ENCODE assay signal across 8 mouse cellular contexts in the genomic region with DNA sequence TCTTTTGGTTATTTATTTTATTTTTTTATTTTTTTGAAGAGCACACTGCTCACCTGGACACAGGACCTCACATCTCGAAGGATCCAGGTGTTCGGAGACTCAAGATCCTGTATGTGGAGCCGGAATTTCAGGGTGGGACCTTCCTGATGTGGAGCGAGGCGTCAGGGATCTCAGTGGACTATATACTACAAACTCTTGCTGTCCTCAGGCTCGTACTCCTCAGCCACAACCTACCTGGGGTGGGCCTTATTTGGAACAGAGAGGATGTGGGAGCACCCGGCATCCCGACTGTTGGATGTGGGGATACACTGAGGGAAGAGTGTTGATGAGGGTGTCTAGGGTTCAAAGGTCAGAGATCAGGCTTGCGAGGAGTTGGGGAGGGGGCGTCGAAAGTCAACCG. TPM values are rescaled to one million over a fixed set of nuclear protein-coding genes. Genes with fewer than 3 reads are reported as not detected.
DNase-seq lines count a peak whose midpoint lies in the region; ATAC-seq and TF ChIP-seq lines count a peak whose summit lies in the region.
"Not testable (repeated sequence)": the region's sequence is repeated elsewhere in the genome, so short reads cannot be mapped to it uniquely, and the experiment has no call there.

No protein-coding gene starts in this region.

- H3K27ac ChIP-seq in embryonic facial prominence, embryonic 10.5 days (replicated peaks); forebrain, embryonic 13.5 days; heart, embryonic 15.5 days; limb, embryonic 11.5 days (replicated peaks; ENCODE audit: low read depth, low read length); lung, embryonic 14.5 days (ENCODE audit: low read depth); midbrain, embryonic 15.5 days; stomach, embryonic 15.5 days: not testable (repeated sequence)

- peaks cover 37% of the 10 kb centered on the region for H3K36me3 ChIP-seq in embryonic facial prominence, embryonic 10.5 days (replicated peaks)
- peaks cover 26% of the 10 kb centered on the region for H3K36me3 ChIP-seq in forebrain, embryonic 13.5 days (ENCODE audit: poor library complexity, severe bottlenecking)
- peaks cover 14% of the 10 kb centered on the region; the same call in 1 of the 2 replicates for H3K36me3 ChIP-seq in heart, embryonic 15.5 days
- not testable (repeated sequence) for H3K36me3 ChIP-seq in limb, embryonic 11.5 days (ENCODE audit: control insufficient read depth, insufficient read depth, low read length); midbrain, embryonic 15.5 days (replicated peaks); stomach, embryonic 15.5 days
- H3K36me3 ChIP-seq in lung, embryonic 14.5 days (ENCODE audit: insufficient read depth): peaks cover 16% of the 10 kb centered on the region; the same call in 1 of the 2 replicates

- peaks cover 27% of the 10 kb centered on the region for H3K4me1 ChIP-seq in embryonic facial prominence, embryonic 10.5 days
- peaks cover 24% of the 10 kb centered on the region for H3K4me1 ChIP-seq in forebrain, embryonic 13.5 days
- H3K4me1 ChIP-seq in heart, embryonic 15.5 days (replicated peaks): peaks cover 21% of the 10 kb centered on the region
- not testable (repeated sequence) for H3K4me1 ChIP-seq in limb, embryonic 11.5 days (ENCODE audit: control insufficient read depth, insufficient read depth, low read length); lung, embryonic 14.5 days (ENCODE audit: insufficient read depth)
- H3K4me1 ChIP-seq in midbrain, embryonic 15.5 days: peaks cover 28% of the 10 kb centered on the region
- peaks cover 10% of the 10 kb centered on the region; the same call in 1 of the 2 replicates for H3K4me1 ChIP-seq in stomach, embryonic 15.5 days

- not testable (repeated sequence) for H3K9me3 ChIP-seq in embryonic facial prominence, embryonic 10.5 days; forebrain, embryonic 13.5 days (replicated peaks); heart, embryonic 15.5 days (replicated peaks); limb, embryonic 11.5 days (ENCODE audit: control insufficient read depth, low read length); lung, embryonic 14.5 days (ENCODE audit: low read depth, low read length); midbrain, embryonic 15.5 days; stomach, embryonic 15.5 days

- WGBS in embryonic facial prominence, embryonic 10.5 days: no CpG with 5 or more reads among the region's 12 CpGs
- no CpG with 5 or more reads among the region's 12 CpGs for WGBS in forebrain, embryonic 13.5 days
- WGBS in heart, embryonic 15.5 days: no CpG with 5 or more reads among the region's 12 CpGs
- no CpG with 5 or more reads among the region's 12 CpGs for WGBS in limb, embryonic 11.5 days
- no CpG with 5 or more reads among the region's 12 CpGs for WGBS in lung, embryonic 14.5 days
- no CpG with 5 or more reads among the region's 12 CpGs for WGBS in midbrain, embryonic 15.5 days
- WGBS in stomach, embryonic 15.5 days: no CpG with 5 or more reads among the region's 12 CpGs

- not testable (repeated sequence) for H3K9ac ChIP-seq in forebrain, embryonic 13.5 days; heart, embryonic 15.5 days; limb, embryonic 11.5 days (ENCODE audit: low read length); lung, embryonic 14.5 days; midbrain, embryonic 15.5 days; stomach, embryonic 15.5 days

- ATAC-seq in forebrain, embryonic 13.5 days: peak; percentile 66
- ATAC-seq in heart, embryonic 15.5 days (replicated peaks; ENCODE audit: insufficient number of reproducible peaks, insufficient read depth, low FRiP score, low read depth): peak; percentile 39
- ATAC-seq in inflammation-experienced regulatory T-cells, adult 6 months: peak; percentile 1
- peak; percentile 22; the same call in 1 of the 2 replicates for ATAC-seq in limb, embryonic 11.5 days (ENCODE audit: insufficient number of reproducible peaks, low FRiP score, low TSS enrichment, low read depth)
- peak; percentile 60 for ATAC-seq in lung, embryonic 14.5 days (ENCODE audit: insufficient read depth)
- peak; percentile 76 for ATAC-seq in midbrain, embryonic 15.5 days (replicated peaks)
- peak; percentile 53 for ATAC-seq in stomach, embryonic 15.5 days (ENCODE audit: insufficient read depth, low FRiP score, low read depth)

- not testable (repeated sequence) for H3K27me3 ChIP-seq in embryonic facial prominence, embryonic 10.5 days (replicated peaks; ENCODE audit: low read depth, poor library complexity, severe bottlenecking); forebrain, embryonic 13.5 days; heart, embryonic 15.5 days; limb, embryonic 11.5 days (ENCODE audit: control insufficient read depth, insufficient read depth, low read length); lung, embryonic 14.5 days (ENCODE audit: insufficient read depth, low read length); midbrain, embryonic 15.5 days (replicated peaks); stomach, embryonic 15.5 days (replicated peaks)

- not testable (repeated sequence) for TF ChIP-seq CTCF in lung, embryonic 14.5 days (IDR thresholded peaks at IDR 0.05; ENCODE audit: low read depth)

- H3K4me3 ChIP-seq in embryonic facial prominence, embryonic 10.5 days: peak overlapping the region; percentile 78
- peak overlapping the region; percentile 72 for H3K4me3 ChIP-seq in forebrain, embryonic 13.5 days
- H3K4me3 ChIP-seq in heart, embryonic 15.5 days: peak overlapping the region; percentile 74
- not testable (repeated sequence) for H3K4me3 ChIP-seq in limb, embryonic 11.5 days (ENCODE audit: low read depth, low read length)
- H3K4me3 ChIP-seq in lung, embryonic 14.5 days (ENCODE audit: low read depth, low read length): peak overlapping the region; percentile 61
- peak overlapping the region; percentile 69 for H3K4me3 ChIP-seq in midbrain, embryonic 15.5 days
- H3K4me3 ChIP-seq in stomach, embryonic 15.5 days (replicated peaks): peak overlapping the region; percentile 65; the same call in 1 of the 2 replicates

- not testable (repeated sequence) for H3K4me2 ChIP-seq in forebrain, embryonic 13.5 days; heart, embryonic 15.5 days; limb, embryonic 11.5 days (ENCODE audit: low read depth, severe bottlenecking); lung, embryonic 14.5 days; midbrain, embryonic 15.5 days; stomach, embryonic 15.5 days

- DNase-seq in embryonic facial prominence, embryonic 10.5 days (ENCODE audit: low spot score); limb, embryonic 11.5 days (ENCODE audit: low spot score); lung, embryonic 14.5 days: not testable (repeated sequence)

RNA-seq across cellular contexts. Expression of a gene that starts 0.2 kb away (rescaled TPM):
- polyA plus RNA-seq in embryonic facial prominence, embryonic 10.5 days (2016; fragmentation: Nextera tagmentation; extraction: Ambion mirVana): 14.0 and 14.5 TPM in 2 replicates
- 29.6 and 30.8 TPM in 2 replicates for polyA plus RNA-seq in forebrain, embryonic 13.5 days (2015; fragmentation: Nextera tagmentation; extraction: Ambion mirVana)
- 9.4 and 10.4 TPM in 2 replicates for polyA plus RNA-seq in heart, embryonic 15.5 days (2015; fragmentation: Nextera tagmentation; extraction: Ambion mirVana)
- 10 to 100 TPM; 14.6 to 32.0 (median 30.8) TPM for polyA plus RNA-seq in inflammation-experienced regulatory T-cells, adult 6 months (2017; shearing (Covaris generic))
- 12.8 and 13.3 TPM in 2 replicates for polyA plus RNA-seq in limb, embryonic 11.5 days (2014; fragmentation: Nextera tagmentation; extraction: Ambion mirVana)
- 8.2 and 9.4 TPM in 2 replicates for polyA plus RNA-seq in lung, embryonic 14.5 days (2014; fragmentation: Nextera tagmentation; extraction: Ambion mirVana)
- 48.9 and 52.1 TPM in 2 replicates for polyA plus RNA-seq in midbrain, embryonic 15.5 days (2015; fragmentation: Nextera tagmentation; extraction: Ambion mirVana)
- polyA plus RNA-seq in stomach, embryonic 15.5 days (2015; fragmentation: Nextera tagmentation; extraction: Ambion mirVana): 11.6 and 11.7 TPM in 2 replicates

RNA-seq across cellular contexts. Expression of a gene that starts 0.3 kb away (rescaled TPM):
- 81.0 and 84.4 TPM in 2 replicates for polyA plus RNA-seq in embryonic facial prominence, embryonic 10.5 days (2016; fragmentation: Nextera tagmentation; extraction: Ambion mirVana)
- polyA plus RNA-seq in forebrain, embryonic 13.5 days (2015; fragmentation: Nextera tagmentation; extraction: Ambion mirVana): 99.5 and 106 TPM in 2 replicates
- polyA plus RNA-seq in heart, embryonic 15.5 days (2015; fragmentation: Nextera tagmentation; extraction: Ambion mirVana): 51.0 and 54.2 TPM in 2 replicates
- 100 to 1,000 TPM in 2 of 3 experiments, 10 to 100 TPM in 1; 81.4 to 113 (median 106) TPM for polyA plus RNA-seq in inflammation-experienced regulatory T-cells, adult 6 months (2017; shearing (Covaris generic))
- polyA plus RNA-seq in limb, embryonic 11.5 days (2014; fragmentation: Nextera tagmentation; extraction: Ambion mirVana): 67.7 and 76.8 TPM in 2 replicates
- polyA plus RNA-seq in lung, embryonic 14.5 days (2014; fragmentation: Nextera tagmentation; extraction: Ambion mirVana): 62.7 and 67.9 TPM in 2 replicates
- 89.8 and 90.0 TPM in 2 replicates for polyA plus RNA-seq in midbrain, embryonic 15.5 days (2015; fragmentation: Nextera tagmentation; extraction: Ambion mirVana)
- polyA plus RNA-seq in stomach, embryonic 15.5 days (2015; fragmentation: Nextera tagmentation; extraction: Ambion mirVana): 59.1 and 62.7 TPM in 2 replicates

RNA-seq across cellular contexts. Expression of a gene that starts 8.0 kb away (rescaled TPM):
- 0.98 and 2.8 TPM in 2 replicates for polyA plus RNA-seq in embryonic facial prominence, embryonic 10.5 days (2016; fragmentation: Nextera tagmentation; extraction: Ambion mirVana)
- polyA plus RNA-seq in forebrain, embryonic 13.5 days (2015; fragmentation: Nextera tagmentation; extraction: Ambion mirVana): 1.1 and 1.2 TPM in 2 replicates
- polyA plus RNA-seq in heart, embryonic 15.5 days (2015; fragmentation: Nextera tagmentation; extraction: Ambion mirVana): 2.5 and 4.8 TPM in 2 replicates
- 100 to 1,000 TPM; 180 to 236 (median 220) TPM for polyA plus RNA-seq in inflammation-experienced regulatory T-cells, adult 6 months (2017; shearing (Covaris generic))
- polyA plus RNA-seq in limb, embryonic 11.5 days (2014; fragmentation: Nextera tagmentation; extraction: Ambion mirVana): 1.6 TPM in 2 replicates
- 3.2 and 4.2 TPM in 2 replicates for polyA plus RNA-seq in lung, embryonic 14.5 days (2014; fragmentation: Nextera tagmentation; extraction: Ambion mirVana)
- polyA plus RNA-seq in midbrain, embryonic 15.5 days (2015; fragmentation: Nextera tagmentation; extraction: Ambion mirVana): 3.0 and 3.6 TPM in 2 replicates
- polyA plus RNA-seq in stomach, embryonic 15.5 days (2015; fragmentation: Nextera tagmentation; extraction: Ambion mirVana): 5.1 and 6.7 TPM in 2 replicates

RNA-seq across cellular contexts. Expression of a gene that starts 9.9 kb away (rescaled TPM):
- polyA plus RNA-seq in embryonic facial prominence, embryonic 10.5 days (2016; fragmentation: Nextera tagmentation; extraction: Ambion mirVana): 1.4 and 1.5 TPM in 2 replicates
- 0.72 and 0.81 TPM in 2 replicates for polyA plus RNA-seq in forebrain, embryonic 13.5 days (2015; fragmentation: Nextera tagmentation; extraction: Ambion mirVana)
- polyA plus RNA-seq in heart, embryonic 15.5 days (2015; fragmentation: Nextera tagmentation; extraction: Ambion mirVana): 1.4 and 2.1 TPM in 2 replicates
- polyA plus RNA-seq in inflammation-experienced regulatory T-cells, adult 6 months (2017; shearing (Covaris generic)): 1 to 10 TPM; 1.8 to 2.5 (median 2.1) TPM
- 0.72 and 0.88 TPM in 2 replicates for polyA plus RNA-seq in limb, embryonic 11.5 days (2014; fragmentation: Nextera tagmentation; extraction: Ambion mirVana)
- polyA plus RNA-seq in lung, embryonic 14.5 days (2014; fragmentation: Nextera tagmentation; extraction: Ambion mirVana): 1.2 and 1.9 TPM in 2 replicates
- 1.7 and 2.0 TPM in 2 replicates for polyA plus RNA-seq in midbrain, embryonic 15.5 days (2015; fragmentation: Nextera tagmentation; extraction: Ambion mirVana)
- polyA plus RNA-seq in stomach, embryonic 15.5 days (2015; fragmentation: Nextera tagmentation; extraction: Ambion mirVana): 1.6 and 1.7 TPM in 2 replicates

RNA-seq across cellular contexts. Expression of a gene that starts 23.3 kb away (rescaled TPM):
- polyA plus RNA-seq in embryonic facial prominence, embryonic 10.5 days (2016; fragmentation: Nextera tagmentation; extraction: Ambion mirVana): 288 and 295 TPM in 2 replicates
- polyA plus RNA-seq in forebrain, embryonic 13.5 days (2015; fragmentation: Nextera tagmentation; extraction: Ambion mirVana): 266 and 271 TPM in 2 replicates
- polyA plus RNA-seq in heart, embryonic 15.5 days (2015; fragmentation: Nextera tagmentation; extraction: Ambion mirVana): 79.5 and 99.3 TPM in 2 replicates
- 10 to 100 TPM; 64.0 to 70.0 (median 66.7) TPM for polyA plus RNA-seq in inflammation-experienced regulatory T-cells, adult 6 months (2017; shearing (Covaris generic))
- polyA plus RNA-seq in limb, embryonic 11.5 days (2014; fragmentation: Nextera tagmentation; extraction: Ambion mirVana): 254 and 281 TPM in 2 replicates
- polyA plus RNA-seq in lung, embryonic 14.5 days (2014; fragmentation: Nextera tagmentation; extraction: Ambion mirVana): 167 and 170 TPM in 2 replicates
- 212 and 216 TPM in 2 replicates for polyA plus RNA-seq in midbrain, embryonic 15.5 days (2015; fragmentation: Nextera tagmentation; extraction: Ambion mirVana)
- polyA plus RNA-seq in stomach, embryonic 15.5 days (2015; fragmentation: Nextera tagmentation; extraction: Ambion mirVana): 119 and 124 TPM in 2 replicates

Comparison
In these comparisons a context has a peak if more than half of its experiments do, and no peak if none do; other contexts are left out.
1. ATAC-seq: peak in every context shown above with its lines; median percentile 76 in midbrain, embryonic 15.5 days; 66 in forebrain, embryonic 13.5 days; 60 in lung, embryonic 14.5 days; 53 in stomach, embryonic 15.5 days; 39 in heart, embryonic 15.5 days; 22 in limb, embryonic 11.5 days; 1 in inflammation-experienced regulatory T-cells, adult 6 months.
2. RNA of a gene that starts 8.0 kb away (polyA plus RNA-seq): 180 to 236 TPM in inflammation-experienced regulatory T-cells, adult 6 months; 5.1 to 6.7 TPM in stomach, embryonic 15.5 days, 3.2 to 4.2 TPM in lung, embryonic 14.5 days, 3.0 to 3.6 TPM in midbrain, embryonic 15.5 days, 0.98 to 2.8 TPM in embryonic facial prominence, embryonic 10.5 days, 2.5 to 4.8 TPM in heart, embryonic 15.5 days, 1.6 TPM in limb, embryonic 11.5 days and 1.1 to 1.2 TPM in forebrain, embryonic 13.5 days; every median in the first group is over 10 times any median in the second.